ENCODE assay signal across 8 mouse cellular contexts in genomic region chr5:33038656-33039509, GRCm38 (mm10). TPM values are rescaled to one million over a fixed set of nuclear protein-coding genes. Genes with fewer than 3 reads are reported as not detected.
DNase-seq lines count a peak whose midpoint lies in the region; ATAC-seq and TF ChIP-seq lines count a peak whose summit lies in the region.

No protein-coding gene starts in this region.

- intact Hi-C loops in heart, adult 2 months (cut with DNase I) = loop anchor here (1.0 kb wide), 1 partner anchor 104 kb away; no protein-coding TSS in a partner anchor

- no peaks in the 10 kb centered on the region for H3K9me3 ChIP-seq in heart, embryonic 12.5 days (replicated peaks)
- H3K9me3 ChIP-seq in hindbrain, embryonic 12.5 days (replicated peaks) = no peaks in the 10 kb centered on the region
- H3K9me3 ChIP-seq in megakaryocyte, embryonic 14.5 days = peaks cover 9% of the 10 kb centered on the region

- no peaks in the 10 kb centered on the region for H3K27me3 ChIP-seq in heart, embryonic 12.5 days (replicated peaks)
- no peaks in the 10 kb centered on the region for H3K27me3 ChIP-seq in heart, adult 2 months (ENCODE audit: control insufficient read depth, insufficient read depth, low read length)
- no peaks in the 10 kb centered on the region for H3K27me3 ChIP-seq in hindbrain, embryonic 12.5 days
- peaks cover 67% of the 10 kb centered on the region for H3K27me3 ChIP-seq in megakaryocyte, embryonic 14.5 days (replicated peaks)

- H3K36me3 ChIP-seq in heart, embryonic 12.5 days = no peaks in the 10 kb centered on the region
- H3K36me3 ChIP-seq in heart, adult 2 months (ENCODE audit: control insufficient read depth, insufficient read depth, low read length) = no peaks in the 10 kb centered on the region
- no peaks in the 10 kb centered on the region for H3K36me3 ChIP-seq in hindbrain, embryonic 12.5 days
- H3K36me3 ChIP-seq in megakaryocyte, embryonic 14.5 days (replicated peaks; ENCODE audit: low read length) = no peaks in the 10 kb centered on the region

- H3K4me3 ChIP-seq in heart, embryonic 12.5 days = peak overlapping the region; percentile 31; the same call in 1 of the 2 replicates
- H3K4me3 ChIP-seq in heart, adult 2 months = no peak overlapping the region
- H3K4me3 ChIP-seq in hindbrain, embryonic 12.5 days = 0 out of 2 replicates have a peak overlapping the region, but pooled peaks have one; percentile 12
- peak overlapping the region; percentile 56 for H3K4me3 ChIP-seq in megakaryocyte, embryonic 14.5 days (replicated peaks)

- TF ChIP-seq CTCF in heart, adult 2 months (IDR thresholded peaks at IDR 0.05) = no peak

- ATAC-seq in heart, embryonic 12.5 days (ENCODE audit: insufficient number of reproducible peaks, low FRiP score) = no peak
- peak; percentile 74 for ATAC-seq in CD4-positive, CD25-positive, alpha-beta regulatory T cell, adult 4 months
- no peak for ATAC-seq in hindbrain, embryonic 12.5 days (ENCODE audit: low FRiP score)
- ATAC-seq in erythroid progenitor cell, adult 5-6 weeks (replicated peaks; ENCODE audit: low FRiP score, poor library complexity, severe bottlenecking) = no peak

- no peak overlapping the region for H3K27ac ChIP-seq in heart, embryonic 12.5 days (ENCODE audit: poor library complexity, severe bottlenecking)
- no peak overlapping the region for H3K27ac ChIP-seq in heart, adult 2 months
- H3K27ac ChIP-seq in hindbrain, embryonic 12.5 days = no peak overlapping the region

- DNase-seq in heart, adult 2 months = no peak
- no peak for DNase-seq in layer of hippocampus, postnatal 36 days
- DNase-seq in cerebellum, postnatal 36 days = no peak

- H3K4me1 ChIP-seq in heart, embryonic 12.5 days (replicated peaks) = peaks cover 3% of the 10 kb centered on the region; the same call in 1 of the 2 replicates
- peaks cover 1% of the 10 kb centered on the region; the same call in 1 of the 2 replicates for H3K4me1 ChIP-seq in heart, adult 2 months (ENCODE audit: control insufficient read depth, insufficient read depth, low read length)
- H3K4me1 ChIP-seq in hindbrain, embryonic 12.5 days = peaks cover 3% of the 10 kb centered on the region; the same call in 1 of the 2 replicates
- peaks cover 21% of the 10 kb centered on the region for H3K4me1 ChIP-seq in megakaryocyte, embryonic 14.5 days

- 0 out of 2 replicates have a peak overlapping the region, but pooled peaks have one; percentile 58 for H3K9ac ChIP-seq in heart, embryonic 12.5 days
- no peak overlapping the region for H3K9ac ChIP-seq in heart, adult 2 months (ENCODE audit: low read depth, low read length)
- no peak overlapping the region for H3K9ac ChIP-seq in hindbrain, embryonic 12.5 days

- peak overlapping the region; percentile 68 for H3K4me2 ChIP-seq in heart, embryonic 12.5 days
- peak overlapping the region; percentile 50 for H3K4me2 ChIP-seq in hindbrain, embryonic 12.5 days (replicated peaks)

- 45% methylated on average over 13 of the region's 13 CpGs for WGBS in heart, embryonic 12.5 days
- WGBS in heart, adult 2 months = 33% methylated on average over 13 of the region's 13 CpGs
- 49% methylated on average over 13 of the region's 13 CpGs for WGBS in hindbrain, embryonic 12.5 days

- H3K79me2 ChIP-seq in heart, adult 2 months (replicated peaks; ENCODE audit: control insufficient read depth, insufficient read depth, low read length) = no peaks in the 10 kb centered on the region

- TF ChIP-seq EP300 in heart, adult 2 months (IDR thresholded peaks at IDR 0.05; ENCODE audit: insufficient read depth, low read depth, low read length) = no peak

- no peak for TF ChIP-seq POLR2A in heart, adult 2 months (IDR thresholded peaks at IDR 0.05; ENCODE audit: insufficient read depth, low read depth, low read length)

RNA-seq across cellular contexts. Expression of gene Ywhah, which starts 20.3 kb away (rescaled TPM):
- polyA plus RNA-seq in heart, embryonic 12.5 days (2016; fragmentation: Nextera tagmentation; extraction: Ambion mirVana) = 481 and 488 TPM in 2 replicates
- 100 to 1,000 TPM in 1 of 2 experiments, 10 to 100 TPM in 1; 75.4 to 106 TPM for total RNA-seq in heart, adult 2 months (2021)
- polyA plus RNA-seq in heart, adult 2 months (2012; rRNA removed) = 82.2 and 114 TPM in 2 replicates
- 100 to 1,000 TPM; 192 to 194 TPM for polyA plus RNA-seq in CD4-positive, CD25-positive, alpha-beta regulatory T cell, adult 4 months (2017; shearing (Covaris generic))
- 461 and 499 TPM in 2 replicates for polyA plus RNA-seq in hindbrain, embryonic 12.5 days (2016; fragmentation: Nextera tagmentation; extraction: Ambion mirVana)
- 92.7 and 241 TPM in 2 replicates for polyA plus RNA-seq in megakaryocyte, embryonic 14.5 days (2012; ENCODE audit: insufficient read depth, low replicate concordance)
- total RNA-seq in erythroid progenitor cell, adult 5-6 weeks (2015; ENCODE audit: low replicate concordance) = 322 and 398 TPM in 2 replicates
- 229 and 280 TPM in 2 replicates for total RNA-seq in erythroid progenitor cell, adult 5-6 weeks (2017; ENCODE audit: low replicate concordance)
- total RNA-seq in layer of hippocampus, postnatal 36 days (2021) = 1,000 to 10,000 TPM; 1,183 to 1,342 TPM
